Mouse (Mus musculus): Measurements from ENCODE around the gene Ercc8. TPM values are rescaled to one million over a fixed set of nuclear protein-coding genes. Genes with fewer than 3 reads are reported as not detected.

Gene Ercc8
- total and polyA plus RNA-seq, 3 experiments: 4.7 to 5.9 (median 4.8) TPM

- Histone ChIP-seq H3K36me3 (ENCODE audit: control insufficient read depth, insufficient read depth, low read length) (no peaks in the 10 kb centered on the region), H3K4me3 (no peak overlapping the region), H3K79me2 (replicated peaks; ENCODE audit: control insufficient read depth, insufficient read depth, low read length) (no peaks in the 10 kb centered on the region), H3K27ac (no peak overlapping the region), H3K27me3 (ENCODE audit: control insufficient read depth, insufficient read depth, low read length) (no peaks in the 10 kb centered on the region), H3K4me1 (ENCODE audit: control insufficient read depth, insufficient read depth, low read length) (no peaks in the 10 kb centered on the region), H3K9ac (ENCODE audit: low read depth, low read length) (no peak overlapping the region)
- intact Hi-C loops (cut with DNase I): no loop called here
- WGBS: 49% methylated on average over 5 of the region's 5 CpGs
- TF ChIP-seq CTCF (IDR thresholded peaks at IDR 0.05): no peak
- no peak for TF ChIP-seq EP300 (IDR thresholded peaks at IDR 0.05; ENCODE audit: insufficient read depth, low read depth, low read length)
- TF ChIP-seq POLR2A (IDR thresholded peaks at IDR 0.05; ENCODE audit: insufficient read depth, low read depth, low read length): no peak
- DNase-seq: no peak
These were observed 22.3 kb downstream of the Ercc8 start for GRCm38 (mm10) chr13:108180821-108181220.

GRCm38 (mm10) chr13:108184743-108185255 is 26.3 kb downstream of the Ercc8 start:
- no peak for TF ChIP-seq POLR2A (IDR thresholded peaks at IDR 0.05; ENCODE audit: insufficient read depth, low read depth, low read length)
- no peak for TF ChIP-seq EP300 (IDR thresholded peaks at IDR 0.05; ENCODE audit: insufficient read depth, low read depth, low read length)
- no peak for TF ChIP-seq CTCF (IDR thresholded peaks at IDR 0.05)
- no peaks in the 10 kb centered on the region for H3K79me2 ChIP-seq (replicated peaks; ENCODE audit: control insufficient read depth, insufficient read depth, low read length)
- no peak for DNase-seq
- intact Hi-C loops (cut with DNase I): no loop called here
- H3K4me1 ChIP-seq (ENCODE audit: control insufficient read depth, insufficient read depth, low read length): no peaks in the 10 kb centered on the region
- no peak overlapping the region for H3K4me3 ChIP-seq
- H3K9ac ChIP-seq (ENCODE audit: low read depth, low read length): no peak overlapping the region
- H3K27me3 ChIP-seq (ENCODE audit: control insufficient read depth, insufficient read depth, low read length): no peaks in the 10 kb centered on the region
- H3K27ac ChIP-seq: no peak overlapping the region
- H3K36me3 ChIP-seq (ENCODE audit: control insufficient read depth, insufficient read depth, low read length): no peaks in the 10 kb centered on the region

GRCm38 (mm10) chr13:108185530-108185929 is 27.0 kb downstream of the Ercc8 start:
- no peak for DNase-seq
- 97% methylated on average over 3 of the region's 3 CpGs for WGBS

GRCm38 (mm10) chr13:108187994-108188393 is 29.5 kb downstream of the Ercc8 start:
- TF ChIP-seq CTCF (IDR thresholded peaks at IDR 0.05) (no peak), EP300 (IDR thresholded peaks at IDR 0.05; ENCODE audit: insufficient read depth, low read depth, low read length) (no peak), POLR2A (IDR thresholded peaks at IDR 0.05; ENCODE audit: insufficient read depth, low read depth, low read length) (no peak)
- intact Hi-C loops (cut with DNase I): no loop called here
- Histone ChIP-seq H3K36me3 (ENCODE audit: control insufficient read depth, insufficient read depth, low read length) (no peaks in the 10 kb centered on the region), H3K9ac (ENCODE audit: low read depth, low read length) (no peak overlapping the region), H3K79me2 (replicated peaks; ENCODE audit: control insufficient read depth, insufficient read depth, low read length) (no peaks in the 10 kb centered on the region), H3K4me3 (no peak overlapping the region), H3K4me1 (ENCODE audit: control insufficient read depth, insufficient read depth, low read length) (no peaks in the 10 kb centered on the region), H3K27ac (no peak overlapping the region), H3K27me3 (ENCODE audit: control insufficient read depth, insufficient read depth, low read length) (no peaks in the 10 kb centered on the region)
- no peak for DNase-seq
- 72% methylated on average over 4 of the region's 4 CpGs for WGBS

More at GRCm38 (mm10) chr13:108185530-108185929, 27.0 kb downstream of the Ercc8 start:
- no peak for TF ChIP-seq POLR2A (IDR thresholded peaks at IDR 0.05; ENCODE audit: insufficient read depth, low read depth, low read length)
- TF ChIP-seq CTCF (IDR thresholded peaks at IDR 0.05): no peak
- TF ChIP-seq EP300 (IDR thresholded peaks at IDR 0.05; ENCODE audit: insufficient read depth, low read depth, low read length): no peak
- H3K4me3 ChIP-seq: no peak overlapping the region
- no peak overlapping the region for H3K9ac ChIP-seq (ENCODE audit: low read depth, low read length)
- no peaks in the 10 kb centered on the region for H3K36me3 ChIP-seq (ENCODE audit: control insufficient read depth, insufficient read depth, low read length)
- no peaks in the 10 kb centered on the region for H3K27me3 ChIP-seq (ENCODE audit: control insufficient read depth, insufficient read depth, low read length)
- H3K79me2 ChIP-seq (replicated peaks; ENCODE audit: control insufficient read depth, insufficient read depth, low read length): no peaks in the 10 kb centered on the region
- no peak overlapping the region for H3K27ac ChIP-seq
- intact Hi-C loops (cut with DNase I): no loop called here
- H3K4me1 ChIP-seq (ENCODE audit: control insufficient read depth, insufficient read depth, low read length): no peaks in the 10 kb centered on the region

GRCm38 (mm10) chr13:108191074-108191720 is 32.7 kb downstream of the Ercc8 start:
- intact Hi-C loops (cut with DNase I): loop anchor here (1.0 to 10.0 kb wide), 2 partner anchors 138 to 1024 kb away; no protein-coding TSS in a partner anchor
- H3K27me3 ChIP-seq (ENCODE audit: control insufficient read depth, insufficient read depth, low read length): no peaks in the 10 kb centered on the region
- no peaks in the 10 kb centered on the region for H3K79me2 ChIP-seq (replicated peaks; ENCODE audit: control insufficient read depth, insufficient read depth, low read length)
- H3K4me1 ChIP-seq (ENCODE audit: control insufficient read depth, insufficient read depth, low read length): no peaks in the 10 kb centered on the region
- DNase-seq: peak; percentile 26 to 30
- no peak overlapping the region for H3K4me3 ChIP-seq
- WGBS: 38% methylated on average over 11 of the region's 11 CpGs
- no peak overlapping the region for H3K27ac ChIP-seq
- TF ChIP-seq EP300 (IDR thresholded peaks at IDR 0.05; ENCODE audit: insufficient read depth, low read depth, low read length) (no peak), CTCF (IDR thresholded peaks at IDR 0.05) (peak; percentile 77)
- H3K36me3 ChIP-seq (ENCODE audit: control insufficient read depth, insufficient read depth, low read length): no peaks in the 10 kb centered on the region
- no peak overlapping the region for H3K9ac ChIP-seq (ENCODE audit: low read depth, low read length)

GRCm38 (mm10) chr13:108195474-108195873 is 36.9 kb downstream of the Ercc8 start:
- H3K4me1 ChIP-seq (ENCODE audit: control insufficient read depth, insufficient read depth, low read length): no peaks in the 10 kb centered on the region
- H3K36me3 ChIP-seq (ENCODE audit: control insufficient read depth, insufficient read depth, low read length): no peaks in the 10 kb centered on the region
- 69% methylated on average over 6 of the region's 6 CpGs for WGBS
- no peaks in the 10 kb centered on the region for H3K27me3 ChIP-seq (ENCODE audit: control insufficient read depth, insufficient read depth, low read length)
- H3K4me3 ChIP-seq: no peak overlapping the region
- DNase-seq: no peak
- H3K9ac ChIP-seq (ENCODE audit: low read depth, low read length): no peak overlapping the region
- intact Hi-C loops (cut with DNase I): loop anchor here (10.0 kb wide), 1 partner anchor 1019 kb away; no protein-coding TSS in a partner anchor
- H3K79me2 ChIP-seq (replicated peaks; ENCODE audit: control insufficient read depth, insufficient read depth, low read length): no peaks in the 10 kb centered on the region
- H3K27ac ChIP-seq: no peak overlapping the region
- TF ChIP-seq EP300 (IDR thresholded peaks at IDR 0.05; ENCODE audit: insufficient read depth, low read depth, low read length) (no peak), CTCF (IDR thresholded peaks at IDR 0.05) (no peak), POLR2A (IDR thresholded peaks at IDR 0.05; ENCODE audit: insufficient read depth, low read depth, low read length) (no peak)

Measured in heart, adult 2 months (tissue).